Mouse (Mus musculus): ENCODE data around the gene Zbtb4.
A peak's percentile ranks its signal among the peaks of the same experiment; 100 is the strongest.

GRCm38 (mm10) chr11:69793429-69793828, 27.7 kb downstream of the Zbtb4 start:
- TF ChIP-seq POLR2A (IDR thresholded peaks at IDR 0.05; ENCODE audit: insufficient read depth, low read depth, low read length) (no peak), CTCF (IDR thresholded peaks at IDR 0.05; ENCODE audit: insufficient read depth, low read depth, low read length) (0 out of 2 replicates have a peak, but pooled peaks have one; percentile 4)
